Mouse (Mus musculus): ENCODE results near the gene Stambpl1. TPM values are rescaled to one million over a fixed set of nuclear protein-coding genes. Genes with fewer than 3 reads are reported as not detected.

Gene Stambpl1
- polyA plus RNA-seq, 1 experiment: not detected

- no peak overlapping the region for H3K4me3 ChIP-seq (ENCODE audit: insufficient read depth, low read depth, low read length)
- 89% methylated on average over 5 of the region's 5 CpGs for WGBS
- no peak for TF ChIP-seq POLR2A (IDR thresholded peaks at IDR 0.05; ENCODE audit: insufficient read depth, low read depth, low read length)
- TF ChIP-seq CTCF (IDR thresholded peaks at IDR 0.05; ENCODE audit: insufficient read depth, low read depth, low read length): no peak
- no peak overlapping the region for H3K27ac ChIP-seq (ENCODE audit: insufficient read depth, low read depth, low read length)
- H3K4me1 ChIP-seq (ENCODE audit: control insufficient read depth, insufficient read depth, low read length): no peaks in the 10 kb centered on the region
Observed at GRCm38 (mm10) chr19:34219260-34219968, 27.4 kb downstream of the Stambpl1 start.

GRCm38 (mm10) chr19:34220732-34221380, 28.8 kb downstream of the Stambpl1 start:
- no peak overlapping the region for H3K4me3 ChIP-seq (ENCODE audit: insufficient read depth, low read depth, low read length)
- WGBS: 74% methylated on average over 3 of the region's 3 CpGs
- TF ChIP-seq POLR2A (IDR thresholded peaks at IDR 0.05; ENCODE audit: insufficient read depth, low read depth, low read length): no peak
- TF ChIP-seq CTCF (IDR thresholded peaks at IDR 0.05; ENCODE audit: insufficient read depth, low read depth, low read length): no peak
- no peaks in the 10 kb centered on the region for H3K4me1 ChIP-seq (ENCODE audit: control insufficient read depth, insufficient read depth, low read length)
- no peak overlapping the region for H3K27ac ChIP-seq (ENCODE audit: insufficient read depth, low read depth, low read length)

GRCm38 (mm10) chr19:34222805-34223204, 30.8 kb downstream of the Stambpl1 start:
- Histone ChIP-seq H3K4me1 (ENCODE audit: control insufficient read depth, insufficient read depth, low read length) (no peaks in the 10 kb centered on the region), H3K4me3 (ENCODE audit: insufficient read depth, low read depth, low read length) (no peak overlapping the region), H3K27ac (ENCODE audit: insufficient read depth, low read depth, low read length) (no peak overlapping the region)
- no peak for TF ChIP-seq CTCF (IDR thresholded peaks at IDR 0.05; ENCODE audit: insufficient read depth, low read depth, low read length)
- TF ChIP-seq POLR2A (IDR thresholded peaks at IDR 0.05; ENCODE audit: insufficient read depth, low read depth, low read length): no peak
- WGBS: 83% methylated on average over 3 of the region's 3 CpGs

GRCm38 (mm10) chr19:34231596-34231995, 39.6 kb downstream of the Stambpl1 start:
- TF ChIP-seq CTCF (IDR thresholded peaks at IDR 0.05; ENCODE audit: insufficient read depth, low read depth, low read length): no peak
- TF ChIP-seq POLR2A (IDR thresholded peaks at IDR 0.05; ENCODE audit: insufficient read depth, low read depth, low read length): no peak
- WGBS: 22% methylated on average over 7 of the region's 7 CpGs
- no peak overlapping the region for H3K27ac ChIP-seq (ENCODE audit: insufficient read depth, low read depth, low read length)
- H3K4me1 ChIP-seq (ENCODE audit: control insufficient read depth, insufficient read depth, low read length): no peaks in the 10 kb centered on the region
- H3K4me3 ChIP-seq (ENCODE audit: insufficient read depth, low read depth, low read length): no peak overlapping the region

- H3K4me1 ChIP-seq (ENCODE audit: control insufficient read depth, insufficient read depth, low read length): no peaks in the 10 kb centered on the region
- TF ChIP-seq CTCF (IDR thresholded peaks at IDR 0.05; ENCODE audit: insufficient read depth, low read depth, low read length) (no peak), POLR2A (IDR thresholded peaks at IDR 0.05; ENCODE audit: insufficient read depth, low read depth, low read length) (no peak)
- 54% methylated on average over 5 of the region's 5 CpGs for WGBS
- no peak overlapping the region for H3K4me3 ChIP-seq (ENCODE audit: insufficient read depth, low read depth, low read length)
- no peak overlapping the region for H3K27ac ChIP-seq (ENCODE audit: insufficient read depth, low read depth, low read length)
Observed at GRCm38 (mm10) chr19:34232326-34232725, 40.3 kb downstream of the Stambpl1 start.

- TF ChIP-seq CTCF (IDR thresholded peaks at IDR 0.05; ENCODE audit: insufficient read depth, low read depth, low read length) (no peak), POLR2A (IDR thresholded peaks at IDR 0.05; ENCODE audit: insufficient read depth, low read depth, low read length) (no peak)
- 75% methylated on average over 14 of the region's 14 CpGs for WGBS
- Histone ChIP-seq H3K4me1 (ENCODE audit: control insufficient read depth, insufficient read depth, low read length) (no peaks in the 10 kb centered on the region), H3K27ac (ENCODE audit: insufficient read depth, low read depth, low read length) (no peak overlapping the region), H3K4me3 (ENCODE audit: insufficient read depth, low read depth, low read length) (no peak overlapping the region)
Observed at GRCm38 (mm10) chr19:34233944-34234343, 41.9 kb downstream of the Stambpl1 start.

- TF ChIP-seq POLR2A (IDR thresholded peaks at IDR 0.05; ENCODE audit: insufficient read depth, low read depth, low read length) (no peak), CTCF (IDR thresholded peaks at IDR 0.05; ENCODE audit: insufficient read depth, low read depth, low read length) (no peak)
Observed at GRCm38 (mm10) chr19:34236049-34236448, 44.0 kb downstream of the Stambpl1 start.

GRCm38 (mm10) chr19:34237746-34238145, 45.7 kb downstream of the Stambpl1 start:
- Histone ChIP-seq H3K27ac (ENCODE audit: insufficient read depth, low read depth, low read length) (no peak overlapping the region), H3K4me3 (ENCODE audit: insufficient read depth, low read depth, low read length) (no peak overlapping the region), H3K4me1 (ENCODE audit: control insufficient read depth, insufficient read depth, low read length) (no peaks in the 10 kb centered on the region)
- no peak for TF ChIP-seq POLR2A (IDR thresholded peaks at IDR 0.05; ENCODE audit: insufficient read depth, low read depth, low read length)
- no peak for TF ChIP-seq CTCF (IDR thresholded peaks at IDR 0.05; ENCODE audit: insufficient read depth, low read depth, low read length)
- 96% methylated on average over 2 of the region's 2 CpGs for WGBS

More at GRCm38 (mm10) chr19:34236049-34236448, 44.0 kb downstream of the Stambpl1 start:
- Histone ChIP-seq H3K27ac (ENCODE audit: insufficient read depth, low read depth, low read length) (no peak overlapping the region), H3K4me1 (ENCODE audit: control insufficient read depth, insufficient read depth, low read length) (no peaks in the 10 kb centered on the region), H3K4me3 (ENCODE audit: insufficient read depth, low read depth, low read length) (no peak overlapping the region)
- WGBS: 93% methylated on average over 3 of the region's 3 CpGs

- TF ChIP-seq CTCF (IDR thresholded peaks at IDR 0.05; ENCODE audit: insufficient read depth, low read depth, low read length): no peak
- TF ChIP-seq POLR2A (IDR thresholded peaks at IDR 0.05; ENCODE audit: insufficient read depth, low read depth, low read length): no peak
- Histone ChIP-seq H3K4me1 (ENCODE audit: control insufficient read depth, insufficient read depth, low read length) (no peaks in the 10 kb centered on the region), H3K27ac (ENCODE audit: insufficient read depth, low read depth, low read length) (no peak overlapping the region), H3K4me3 (ENCODE audit: insufficient read depth, low read depth, low read length) (no peak overlapping the region)
- 83% methylated on average over 5 of the region's 5 CpGs for WGBS
Observed at GRCm38 (mm10) chr19:34240273-34241039, 48.4 kb downstream of the Stambpl1 start.
